Mouse (Mus musculus) cerebellum, postnatal 25 days (tissue): ENCODE data around the gene Cir1.

Experiments used
- DNase-seq, 2 experiments: peaks; one replicate each; pipeline ENCODE4 v3.0.0; 2021; ENCODE audit warnings: mixed read lengths in 2 of 2

The Cir1 gene

DNA sequence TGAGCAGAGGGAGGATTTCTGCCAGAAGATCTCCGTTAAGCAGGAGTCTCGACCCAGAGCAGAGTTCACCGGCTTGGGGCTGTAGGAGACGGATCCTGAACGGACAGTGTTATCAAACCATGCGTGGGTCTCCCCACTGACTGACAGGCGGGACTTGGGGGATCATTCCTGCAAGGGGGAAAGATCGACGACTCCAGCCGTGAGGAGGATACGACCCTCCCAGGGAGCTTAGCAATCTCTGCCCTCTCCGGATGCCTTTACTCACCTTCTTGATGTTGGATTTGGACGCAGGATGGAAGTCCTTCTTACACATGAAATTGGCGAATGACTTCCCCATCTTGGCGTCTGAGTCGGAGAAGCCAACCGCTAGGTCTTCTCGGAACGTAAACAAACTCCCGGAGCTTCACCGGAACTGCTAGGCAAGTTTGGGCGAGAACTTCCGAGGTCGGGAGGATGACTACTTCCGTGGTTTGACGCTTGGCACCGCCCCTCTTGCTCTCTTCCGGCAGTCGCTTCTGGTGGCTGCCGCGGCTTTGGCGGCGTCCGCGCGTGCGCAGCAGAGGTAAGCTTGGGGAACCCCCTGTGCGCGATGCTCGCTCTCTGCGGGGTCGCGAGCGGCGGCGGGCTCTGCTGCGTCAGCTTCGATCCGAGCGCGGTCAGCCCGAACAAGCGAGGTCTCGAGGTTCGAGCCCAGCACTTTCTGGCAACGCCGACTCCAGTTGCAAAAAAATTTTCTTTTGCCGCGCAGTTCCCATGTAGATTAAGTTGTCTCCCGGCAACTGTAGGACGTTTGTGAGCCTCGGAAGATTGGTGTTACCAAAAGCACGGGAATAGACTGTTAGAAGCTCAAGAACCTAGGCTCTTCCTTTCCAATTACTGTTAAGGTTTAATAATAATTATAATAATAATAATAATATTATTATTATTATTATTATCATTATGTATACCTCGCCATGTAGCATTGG is at the start of gene Cir1, which contains the start of gene Scrn3:
Gene Cir1, minus strand, starts transcription at position 550 of the 965 bp plus-strand sequence.
Gene Scrn3, plus strand, starts transcription at position 450 of the 965 bp plus-strand sequence.
- peak; percentile 95 to 97 for DNase-seq

- no peak for DNase-seq
Measured at GRCm38 (mm10) chr2:73360536-73360935, 48.0 kb upstream of the Cir1 start.

DNA sequence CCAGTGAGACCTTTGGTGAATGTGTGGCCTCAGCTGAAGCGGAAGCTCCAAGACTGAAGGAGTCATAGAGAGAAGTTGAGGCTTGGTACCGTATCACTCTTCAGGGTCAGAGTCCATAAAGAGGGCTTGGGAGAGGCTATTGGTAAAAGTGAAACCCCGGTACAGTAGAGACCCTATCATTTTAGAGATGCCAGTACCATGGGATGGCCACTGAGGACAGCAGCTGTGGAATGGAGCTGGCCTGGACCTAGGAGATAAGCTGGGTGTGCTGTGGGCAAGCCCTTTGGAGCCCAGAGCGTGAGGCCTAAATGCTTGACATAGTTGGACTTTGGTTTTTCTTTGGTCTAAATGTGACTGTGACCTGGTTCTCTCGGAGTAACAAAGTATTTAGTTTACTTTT is 47.4 kb upstream of the Cir1 start:
- DNase-seq, result no peak

- no peak for DNase-seq
Measured at GRCm38 (mm10) chr2:73357004-73357403, 44.5 kb upstream of the Cir1 start.

DNA sequence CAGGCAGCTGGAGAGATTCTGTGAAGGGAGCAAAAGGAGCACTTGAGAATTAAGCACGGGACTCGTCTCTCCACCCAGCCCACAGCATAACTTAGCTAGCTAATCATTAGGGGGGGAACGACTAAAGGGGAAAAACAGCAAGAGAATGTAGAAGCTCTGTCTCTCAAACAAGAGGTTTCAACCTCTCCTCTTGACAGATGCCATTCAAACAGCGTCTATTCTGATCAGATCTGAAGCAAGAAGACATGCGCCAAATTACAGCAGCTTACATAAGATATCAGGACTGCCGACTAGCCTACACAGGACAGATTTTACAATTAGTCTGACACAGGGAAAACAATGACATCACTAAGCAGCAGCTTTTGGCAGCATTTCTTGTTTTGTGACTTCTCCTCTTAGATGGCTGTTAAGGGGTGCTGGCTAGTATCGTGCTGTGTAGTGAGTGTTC is 39.5 kb upstream of the Cir1 start:
- DNase-seq, result peak; percentile 26

GRCm38 (mm10) chr2:73351496-73351895 is 39.0 kb upstream of the Cir1 start:
- DNase-seq, result no peak

DNA sequence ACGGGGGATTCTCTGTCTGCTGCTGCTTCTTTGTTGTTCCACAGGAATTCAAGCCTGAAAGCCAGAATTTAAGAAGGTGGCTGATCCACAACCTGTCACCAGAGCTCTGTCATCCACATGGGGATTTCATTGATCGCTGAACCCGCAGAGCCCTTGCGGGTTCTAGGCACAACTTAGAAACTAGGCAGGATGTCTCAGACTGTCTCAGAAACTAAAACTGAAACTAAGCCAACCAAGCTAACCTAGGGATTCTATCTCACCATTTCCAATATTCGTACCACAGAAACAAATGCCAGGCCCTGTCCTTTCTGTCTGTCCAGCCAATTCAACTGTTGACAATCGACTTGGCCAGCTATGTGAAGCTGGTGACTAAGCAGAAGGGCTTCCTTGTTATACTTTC is 35.7 kb upstream of the Cir1 start:
- DNase-seq, result no peak

DNA sequence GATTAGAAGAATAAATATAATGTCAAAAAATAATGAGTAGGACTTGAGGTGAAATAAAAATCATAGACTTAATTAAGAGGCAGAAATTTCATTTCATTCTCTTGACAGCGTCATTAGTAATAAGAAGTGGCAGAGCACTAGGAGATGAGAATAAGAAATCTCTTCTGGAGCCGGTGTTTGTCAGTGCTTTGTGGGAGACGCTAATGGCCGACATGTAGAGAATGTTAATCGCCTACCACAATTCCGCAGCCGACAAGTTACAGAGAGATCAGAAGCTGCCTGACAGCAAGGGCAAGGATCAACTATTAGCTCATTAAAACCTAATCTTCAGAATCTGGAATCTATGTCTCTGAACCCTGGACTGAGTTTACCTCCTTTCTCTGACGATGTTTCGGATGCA is 35.3 kb upstream of the Cir1 start:
- no peak for DNase-seq

GRCm38 (mm10) chr2:73347136-73347535 is 34.6 kb upstream of the Cir1 start:
- no peak for DNase-seq

DNA sequence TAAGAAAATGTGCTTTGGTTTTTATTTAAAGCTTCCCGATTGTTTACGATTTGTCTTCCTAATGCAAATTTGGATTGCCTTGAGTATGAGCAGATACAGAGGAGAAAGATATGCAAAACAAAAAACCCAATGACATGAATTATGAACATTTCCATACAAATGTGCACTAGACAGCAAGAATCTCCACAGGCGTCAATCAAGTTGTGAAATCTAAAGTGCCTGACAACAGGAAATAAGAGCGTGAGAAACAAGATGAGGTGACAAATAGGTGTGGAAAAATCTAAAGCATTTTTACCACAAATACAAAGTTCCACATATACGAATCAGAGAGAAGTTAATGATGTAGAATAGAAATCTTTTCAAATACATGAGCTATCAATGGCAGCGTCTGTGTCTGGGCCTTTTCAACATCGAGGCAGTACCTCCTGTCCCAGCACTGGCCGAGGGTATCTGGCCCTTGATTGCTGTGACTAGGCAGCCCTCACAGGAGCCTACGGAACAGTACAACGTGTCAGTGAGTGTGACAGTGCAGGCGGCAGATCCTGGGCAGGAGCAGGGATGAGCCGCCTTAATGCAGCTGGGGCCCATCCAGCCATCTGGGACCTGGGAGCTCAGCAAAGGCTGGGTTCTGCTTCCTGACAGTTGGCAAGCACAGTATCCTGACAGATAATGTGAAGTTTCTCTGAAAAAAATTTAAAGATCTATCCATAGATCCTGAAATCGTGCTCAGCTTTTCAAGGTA is 34.0 kb upstream of the Cir1 start:
- peak in 1 of 2 experiments; percentile 25 for DNase-seq

GRCm38 (mm10) chr2:73345204-73345603 is 32.7 kb upstream of the Cir1 start:
- no peak for DNase-seq

DNA sequence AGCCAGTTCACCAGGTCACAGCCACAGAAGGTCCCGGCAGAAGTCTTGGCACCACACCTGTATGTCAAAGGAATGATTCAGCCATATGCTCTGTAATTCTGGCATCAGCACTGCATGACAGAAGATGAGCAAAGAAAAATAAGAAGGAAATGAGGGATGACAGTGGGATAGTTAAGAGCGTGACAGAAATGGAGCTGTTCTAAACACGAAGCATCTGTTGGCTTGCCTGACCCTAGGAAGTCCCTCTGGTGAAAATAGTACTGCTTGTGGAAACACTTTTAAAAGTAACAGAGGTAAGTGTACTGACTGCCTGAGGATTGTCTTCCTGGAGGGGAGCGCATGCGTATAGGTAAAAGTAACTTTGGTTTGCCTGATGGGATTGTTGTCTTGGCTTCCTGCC is 31.2 kb upstream of the Cir1 start:
- no peak for DNase-seq

DNA sequence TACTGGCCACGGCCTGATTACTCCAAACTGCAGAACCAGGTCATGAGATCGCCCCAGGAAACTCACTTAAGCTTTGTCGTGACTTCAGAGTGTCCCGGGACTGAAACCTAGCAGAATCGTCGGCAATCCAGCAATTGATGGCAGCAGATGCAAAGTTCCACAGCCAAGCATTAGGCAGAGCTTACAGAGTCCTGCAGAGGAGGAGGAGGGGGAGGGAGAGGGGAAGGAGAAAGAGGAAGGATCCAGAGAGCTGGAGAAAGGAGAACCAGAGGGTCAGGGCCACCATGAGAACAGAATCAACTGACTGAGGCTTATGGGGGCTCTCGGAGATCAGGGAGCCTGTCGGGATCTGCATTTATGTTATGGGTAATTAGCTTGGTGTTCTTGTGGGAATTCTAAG is 25.9 kb upstream of the Cir1 start:
- DNase-seq, result no peak

- no peak for DNase-seq
Measured at GRCm38 (mm10) chr2:73335949-73336348, 23.4 kb upstream of the Cir1 start.

DNA sequence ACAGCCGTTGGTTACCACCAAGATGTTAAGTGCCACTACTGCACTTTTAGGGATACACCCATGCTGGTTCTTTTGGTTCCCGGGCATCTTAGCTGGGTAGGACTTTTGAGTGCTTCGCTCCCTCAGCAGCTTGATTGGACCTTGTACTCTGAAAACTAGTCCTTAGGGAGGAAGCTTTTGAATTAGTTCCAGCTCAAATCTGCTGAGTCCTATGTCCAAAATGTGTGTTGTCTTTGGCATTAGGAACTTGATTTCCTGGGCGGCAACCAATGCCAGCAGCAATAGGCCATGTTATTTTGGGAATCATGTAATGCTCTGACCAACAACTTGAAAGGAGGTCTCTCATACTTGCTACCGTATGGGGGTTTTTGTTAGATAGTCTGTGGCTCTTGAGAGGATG is 13.4 kb upstream of the Cir1 start:
- no peak for DNase-seq

- no peak for DNase-seq
Measured at GRCm38 (mm10) chr2:73322991-73323390, 10.5 kb upstream of the Cir1 start.

GRCm38 (mm10) chr2:73319218-73319617 is 6.7 kb upstream of the Cir1 start:
- DNase-seq, result no peak

- no peak for DNase-seq
Measured at GRCm38 (mm10) chr2:73317426-73317825, 4.9 kb upstream of the Cir1 start.

- DNase-seq, result no peak
Measured at GRCm38 (mm10) chr2:73314311-73314710, 1.8 kb upstream of the Cir1 start.

- DNase-seq, result peak; percentile 53 to 73
Measured at GRCm38 (mm10) chr2:73313117-73313501, 608 bp upstream of the Cir1 start.

DNA sequence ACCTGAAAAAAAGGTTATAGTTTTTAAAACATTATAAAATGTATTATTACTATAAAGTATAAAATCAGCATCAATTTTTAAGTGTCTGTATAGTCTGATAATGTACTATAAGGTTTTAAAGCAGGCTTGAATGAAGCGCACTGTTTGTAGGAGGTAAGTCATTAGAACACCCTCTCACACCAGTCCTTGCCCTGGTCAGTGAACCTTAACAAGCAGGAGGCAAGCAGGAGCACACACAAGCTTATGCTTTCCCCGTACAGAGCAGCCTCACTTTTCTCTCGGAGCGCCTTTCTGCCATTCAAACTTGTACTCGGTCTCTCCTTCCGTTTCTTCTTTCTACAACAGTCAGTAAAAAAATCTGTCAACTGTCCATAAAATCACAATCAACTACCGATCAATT is 6.5 kb downstream of the Cir1 start:
- no peak for DNase-seq

DNA sequence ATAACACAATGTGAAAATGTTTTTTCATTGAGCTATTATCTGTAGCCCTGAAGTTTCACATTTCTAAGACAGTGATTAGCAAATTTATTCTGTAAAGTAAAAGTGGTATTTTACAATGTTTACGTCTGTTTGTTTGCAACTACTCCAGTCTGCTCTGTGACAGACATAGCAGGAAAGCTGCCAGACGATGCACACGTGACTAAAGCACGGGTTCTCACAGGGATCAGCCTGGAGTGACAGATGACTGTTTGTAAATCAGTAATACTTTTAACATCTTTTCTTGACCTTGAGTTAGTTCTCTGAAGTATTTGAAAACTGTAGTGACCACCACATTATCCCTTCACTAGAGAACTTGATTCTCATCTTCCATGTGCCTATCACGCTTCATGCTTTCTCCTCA is 8.0 kb downstream of the Cir1 start:
- DNase-seq, result no peak

DNA sequence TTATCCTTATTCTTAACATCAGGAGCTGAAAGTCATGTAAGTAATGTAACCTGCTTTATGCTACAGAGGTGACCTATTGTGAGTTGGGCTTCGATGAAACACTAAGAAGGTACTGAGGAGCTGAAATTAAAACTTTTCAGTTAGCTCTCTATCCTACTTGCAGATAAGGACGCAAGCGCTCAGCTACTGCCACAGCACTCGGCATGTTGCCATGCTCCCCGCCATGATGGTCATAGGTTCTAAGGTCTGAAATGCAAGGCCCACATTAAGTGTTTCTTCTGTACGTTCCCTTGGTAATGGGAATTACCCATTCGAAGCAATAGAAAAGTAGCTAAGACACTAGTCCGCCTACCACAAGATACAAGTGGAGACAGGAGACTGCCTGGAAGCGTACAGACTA is 9.8 kb downstream of the Cir1 start:
- DNase-seq, result no peak

GRCm38 (mm10) chr2:73301979-73302378 is 10.5 kb downstream of the Cir1 start:
- no peak for DNase-seq
